Mouse (Mus musculus) testis, adult 2 months (tissue): ENCODE results near the gene Cfdp1. TPM values are rescaled to one million over a fixed set of nuclear protein-coding genes. Genes with fewer than 3 reads are reported as not detected.

Experiments
- H3K27ac ChIP-seq: fragments of 200-500 bp; 2 replicates; pipeline ENCODE4 v1.5.1; 2012; ENCODE audit warnings: low read depth, low read length; ENCODE audit not compliant: control insufficient read depth, insufficient read depth
- H3K27me3 ChIP-seq: fragments of 200-500 bp; 2 replicates; pipeline ENCODE4 v1.6.1; 2012; ENCODE audit warnings: mild to moderate bottlenecking, low read length, moderate library complexity; ENCODE audit not compliant: control insufficient read depth, insufficient read depth
- H3K36me3 ChIP-seq: fragments of 200-500 bp; 2 replicates; pipeline ENCODE4 v1.6.1; 2012; ENCODE audit warnings: mild to moderate bottlenecking, low read length; ENCODE audit not compliant: control insufficient read depth, insufficient read depth
- H3K4me1 ChIP-seq: fragments of 200-500 bp; 2 replicates; pipeline ENCODE4 v1.6.1; 2012; ENCODE audit warnings: low read length; ENCODE audit not compliant: control insufficient read depth, insufficient read depth
- H3K4me3 ChIP-seq: fragments of 200-500 bp; 2 replicates; pipeline ENCODE4 v1.5.1; 2012; ENCODE audit warnings: low read depth, mild to moderate bottlenecking, low read length, moderate library complexity, mixed read lengths; ENCODE audit not compliant: control insufficient read depth
- CTCF ChIP-seq: fragments of 200-500 bp; IDR thresholded peaks from 2 replicates; pipeline ENCODE4 v1.5.1; 2012; ENCODE audit warnings: low read depth, mild to moderate bottlenecking, inconsistent platforms, low read length, moderate library complexity; ENCODE audit not compliant: control insufficient read depth, insufficient read depth, insufficient replicate concordance
- POLR2A ChIP-seq: fragments of 200-500 bp; IDR thresholded peaks from 2 replicates; pipeline ENCODE4 v1.6.1; 2012; ENCODE audit warnings: low read depth, mild to moderate bottlenecking, inconsistent platforms, low read length, moderate library complexity; ENCODE audit not compliant: control insufficient read depth
- polyA plus RNA-seq: library from polyadenylated mRNA; depleted of rRNA; stranded (reverse); fragments of >200 nt; gene quantifications from 2 replicates; pipeline ENCODE4 v1.2.3, GENCODE M21; 2012; rRNA removed

Gene Cfdp1
- polyA plus RNA-seq, 1 experiment: 12.5 TPM

- Histone ChIP-seq H3K4me1 (peaks cover 25% of the 10 kb centered on the region), H3K27me3 (no peaks in the 10 kb centered on the region), H3K27ac (0 out of 2 replicates have a peak overlapping the region, but pooled peaks have one; percentile 3), H3K36me3 (no peaks in the 10 kb centered on the region), H3K4me3 (no peak overlapping the region)
- TF ChIP-seq CTCF: no peak
- no peak for TF ChIP-seq POLR2A
Measured at GRCm38 (mm10) chr8:111727553-111727952, 126.5 kb downstream of the Cfdp1 start.

DNA sequence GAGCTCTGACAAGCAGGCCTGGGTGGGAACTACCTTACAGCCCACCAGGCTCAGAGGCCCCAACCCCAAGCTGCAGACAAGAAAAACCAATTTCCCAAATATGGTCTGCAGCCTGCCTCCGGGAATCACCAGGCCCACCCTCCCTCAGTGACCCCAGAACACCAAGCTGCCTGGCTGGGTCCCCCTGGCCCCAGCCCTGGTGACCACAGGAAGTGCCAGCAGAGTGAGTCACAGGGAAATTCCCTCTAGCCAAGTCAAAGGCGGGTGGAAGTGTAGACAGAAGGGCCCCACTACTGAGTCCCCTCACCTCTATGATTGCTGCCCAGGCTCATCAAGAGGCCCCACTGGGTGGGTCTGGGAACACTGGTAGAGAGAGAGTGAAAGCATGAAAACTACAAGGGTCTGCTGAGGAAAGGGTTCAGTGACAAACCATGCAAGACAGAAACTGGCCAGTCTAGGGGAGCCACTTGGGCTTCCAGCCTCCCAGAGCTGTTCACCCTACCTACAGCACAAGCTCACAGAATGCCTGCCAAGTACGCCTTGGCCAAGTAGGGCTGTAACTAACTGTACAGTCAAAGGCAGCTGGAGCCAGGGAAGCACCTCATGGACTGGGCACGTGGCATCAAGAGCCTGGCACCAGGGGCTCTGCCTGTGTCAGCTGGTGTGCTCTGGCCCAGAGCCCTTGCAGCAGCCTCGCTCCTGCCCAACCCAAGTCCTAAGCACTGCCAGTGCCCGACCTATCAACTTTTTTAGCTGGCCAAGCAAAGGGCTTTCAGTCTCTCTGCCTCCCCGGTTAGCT lies 127.8 kb downstream of the Cfdp1 start:
- Histone ChIP-seq H3K36me3 (no peaks in the 10 kb centered on the region; the same call in 1 of the 2 replicates), H3K4me1 (peaks cover 19% of the 10 kb centered on the region), H3K27ac (no peak overlapping the region), H3K4me3 (no peak overlapping the region), H3K27me3 (no peaks in the 10 kb centered on the region)
- TF ChIP-seq CTCF: no peak
- TF ChIP-seq POLR2A: no peak

GRCm38 (mm10) chr8:111725341-111725740 lies 128.8 kb downstream of the Cfdp1 start:
- Histone ChIP-seq H3K27me3 (no peaks in the 10 kb centered on the region), H3K4me1 (peaks cover 10% of the 10 kb centered on the region), H3K36me3 (peaks cover 4% of the 10 kb centered on the region; the same call in 1 of the 2 replicates), H3K4me3 (no peak overlapping the region), H3K27ac (no peak overlapping the region)
- TF ChIP-seq POLR2A (no peak), CTCF (no peak)

GRCm38 (mm10) chr8:111720115-111720544 lies 134.0 kb downstream of the Cfdp1 start:
- Histone ChIP-seq H3K4me3 (no peak overlapping the region), H3K4me1 (peaks cover 7% of the 10 kb centered on the region), H3K27me3 (no peaks in the 10 kb centered on the region), H3K36me3 (peaks cover 6% of the 10 kb centered on the region; the same call in 1 of the 2 replicates), H3K27ac (no peak overlapping the region)
- TF ChIP-seq POLR2A: no peak
- no peak for TF ChIP-seq CTCF

DNA sequence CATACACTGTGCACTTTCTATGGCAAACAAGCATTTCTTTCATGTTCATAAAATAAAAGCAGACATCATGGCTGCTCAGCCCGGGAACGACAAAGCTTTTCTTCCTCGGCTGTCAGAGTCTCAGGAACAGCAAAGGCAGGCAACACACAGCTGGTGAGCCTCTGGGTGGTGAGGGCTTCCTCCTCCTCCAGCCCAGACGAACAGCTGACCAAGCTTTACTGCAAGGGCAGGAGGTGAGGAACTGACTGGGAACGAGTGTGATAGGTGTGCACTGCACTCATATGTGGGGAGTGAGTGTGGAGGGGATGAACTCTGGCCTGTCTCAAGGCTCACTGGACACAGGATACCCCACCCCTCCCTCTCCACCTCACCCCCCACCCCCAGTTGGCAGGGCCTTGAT lies 135.2 kb downstream of the Cfdp1 start:
- H3K27ac ChIP-seq: no peak overlapping the region
- TF ChIP-seq POLR2A: no peak
- no peak for TF ChIP-seq CTCF
- no peaks in the 10 kb centered on the region for H3K27me3 ChIP-seq
- H3K4me1 ChIP-seq: peaks cover 7% of the 10 kb centered on the region
- H3K4me3 ChIP-seq: no peak overlapping the region
- peaks cover 6% of the 10 kb centered on the region; the same call in 1 of the 2 replicates for H3K36me3 ChIP-seq

Other genes starting within 250 kb of the Cfdp1 start
- gene Ldhd, start 223.9 kb downstream of the Cfdp1 start, polyA plus RNA-seq: 6.5 and 18.8 TPM in 2 replicates
- 4.1 and 4.4 TPM in 2 replicates for gene Zfp1, start 210.9 kb downstream of the Cfdp1 start, polyA plus RNA-seq
- 1.4 and 3.1 TPM in 2 replicates for gene Ctrb1, start 163.3 kb downstream of the Cfdp1 start, polyA plus RNA-seq
- gene Bcar1, start 110.5 kb downstream of the Cfdp1 start, polyA plus RNA-seq: 29.5 and 30.9 TPM in 2 replicates
- 7.0 and 9.1 TPM in 2 replicates for gene Tmem170, start 22.5 kb upstream of the Cfdp1 start, polyA plus RNA-seq
- gene Chst5, start 56.2 kb upstream of the Cfdp1 start, polyA plus RNA-seq: 0.60 and 0.69 TPM in 2 replicates
- gene Tmem231, start 79.6 kb upstream of the Cfdp1 start, polyA plus RNA-seq: 17.9 and 18.6 TPM in 2 replicates
- 18.7 and 24.3 TPM in 2 replicates for gene Gabarapl2, start 86.4 kb upstream of the Cfdp1 start, polyA plus RNA-seq
- gene Adat1, start 138.0 kb upstream of the Cfdp1 start, polyA plus RNA-seq: 4.5 and 5.3 TPM in 2 replicates
- gene Kars, start 157.0 kb upstream of the Cfdp1 start, polyA plus RNA-seq: 59.9 and 60.4 TPM in 2 replicates
- 2.9 and 3.8 TPM in 2 replicates for gene Terf2ip, start 157.1 kb upstream of the Cfdp1 start, polyA plus RNA-seq
- 0.06 TPM in 1 of 2 replicates, not detected in the other for gene Gm6793, start 160.7 kb upstream of the Cfdp1 start, polyA plus RNA-seq